Mouse (Mus musculus) embryonic facial prominence, embryonic 11.5 days (tissue): ENCODE results near the gene Ric8b. TPM values are rescaled to one million over a fixed set of nuclear protein-coding genes. Genes with fewer than 3 reads are reported as not detected.

Experiments
- ATAC-seq: fragments of 200-750 bp; cut with Nextera tagmentation; replicated peaks from 2 replicates; pipeline ENCODE4 v1.8.0; 2017; ENCODE audit warnings: low read depth; ENCODE audit not compliant: insufficient number of reproducible peaks, low FRiP score, low TSS enrichment
- DNase-seq: peaks from one replicate; pipeline ENCODE4 v3.0.0-alpha.2; 2015; ENCODE audit warnings: low spot score
- H3K27ac ChIP-seq: fragments of 300-500 bp; sonication (generic); replicated peaks from 2 replicates; pipeline ENCODE4 v1.5.1; 2014; ENCODE audit warnings: mild to moderate bottlenecking, low read depth, low read length, control low read depth
- H3K27me3 ChIP-seq: fragments of 300-500 bp; sonication (generic); 2 replicates; pipeline ENCODE4 v1.6.1; 2014; ENCODE audit warnings: mild to moderate bottlenecking, low read length, moderate library complexity, mixed read lengths; ENCODE audit not compliant: control insufficient read depth, insufficient read depth
- H3K36me3 ChIP-seq: fragments of 300-500 bp; sonication (generic); replicated peaks from 2 replicates; pipeline ENCODE4 v1.6.1; 2014; ENCODE audit warnings: low read depth, mild to moderate bottlenecking, low read length, moderate library complexity, mixed read lengths; ENCODE audit not compliant: control insufficient read depth, insufficient read depth
- H3K4me1 ChIP-seq: fragments of 300-500 bp; sonication (generic); 2 replicates; pipeline ENCODE4 v1.6.1; 2014; ENCODE audit warnings: low read length, mixed read lengths; ENCODE audit not compliant: control insufficient read depth, insufficient read depth
- H3K4me2 ChIP-seq: fragments of 300-500 bp; sonication (generic); 2 replicates; pipeline ENCODE4 v1.6.1; 2014; ENCODE audit warnings: low read depth, mild to moderate bottlenecking, control low read depth, low read length, moderate library complexity
- H3K4me3 ChIP-seq: fragments of 300-500 bp; sonication (generic); 2 replicates; pipeline ENCODE4 v1.5.1; 2014; ENCODE audit warnings: low read depth, low read length, control low read depth
- H3K9ac ChIP-seq: fragments of 300-500 bp; sonication (generic); replicated peaks from 2 replicates; pipeline ENCODE4 v1.6.1; 2014; ENCODE audit warnings: mild to moderate bottlenecking, control low read depth, low read length
- H3K9me3 ChIP-seq: fragments of 300-500 bp; sonication (generic); replicated peaks from 2 replicates; pipeline ENCODE4 v1.6.1; 2016; ENCODE audit warnings: mild to moderate bottlenecking, low read length, inconsistent platforms, mixed read lengths; ENCODE audit not compliant: control insufficient read depth
- WGBS: fragments of 180-500 bp; shearing (Covaris S2); extraction: QIAGEN DNeasy Blood & Tissue Kit; methylation state at CpG from one replicate; pipeline ENCODE4 v1.1.7; 2014; 5-methylcytosine and 5-hydroxymethylcytosine counted together
- polyA plus RNA-seq: library from polyadenylated mRNA; unstranded; fragments of >200 nt; fragmentation: Nextera tagmentation; extraction: Ambion mirVana; gene quantifications from 2 replicates; pipeline ENCODE4 v1.2.1, GENCODE M21; 2014

Ric8b gene
- polyA plus RNA-seq, 1 experiment from 2014 or later = 26.3 TPM

- H3K27me3 ChIP-seq = no peaks in the 10 kb centered on the region
- no peaks in the 10 kb centered on the region for H3K9me3 ChIP-seq
- no peak for ATAC-seq
- H3K36me3 ChIP-seq = no peaks in the 10 kb centered on the region
- no peak overlapping the region for H3K27ac ChIP-seq
- WGBS = 81% methylated on average over 14 of the region's 14 CpGs
- DNase-seq = no peak
- H3K9ac ChIP-seq = no peak overlapping the region
- no peaks in the 10 kb centered on the region for H3K4me1 ChIP-seq
- H3K4me3 ChIP-seq = no peak overlapping the region
- H3K4me2 ChIP-seq = no peak overlapping the region
These were observed 20.8 kb downstream of the Ric8b start for GRCm38 (mm10) chr10:84938094-84938820.

- H3K4me3 ChIP-seq = no peak overlapping the region
- no peak overlapping the region for H3K27ac ChIP-seq
- no peak overlapping the region for H3K9ac ChIP-seq
- H3K4me1 ChIP-seq = no peaks in the 10 kb centered on the region
- H3K9me3 ChIP-seq = no peaks in the 10 kb centered on the region
- WGBS = 88% methylated on average over 5 of the region's 5 CpGs
- H3K36me3 ChIP-seq = no peaks in the 10 kb centered on the region
- no peak overlapping the region for H3K4me2 ChIP-seq
- H3K27me3 ChIP-seq = no peaks in the 10 kb centered on the region
- DNase-seq = no peak
- ATAC-seq = no peak
These were observed 21.5 kb downstream of the Ric8b start for GRCm38 (mm10) chr10:84938886-84939285.

DNA sequence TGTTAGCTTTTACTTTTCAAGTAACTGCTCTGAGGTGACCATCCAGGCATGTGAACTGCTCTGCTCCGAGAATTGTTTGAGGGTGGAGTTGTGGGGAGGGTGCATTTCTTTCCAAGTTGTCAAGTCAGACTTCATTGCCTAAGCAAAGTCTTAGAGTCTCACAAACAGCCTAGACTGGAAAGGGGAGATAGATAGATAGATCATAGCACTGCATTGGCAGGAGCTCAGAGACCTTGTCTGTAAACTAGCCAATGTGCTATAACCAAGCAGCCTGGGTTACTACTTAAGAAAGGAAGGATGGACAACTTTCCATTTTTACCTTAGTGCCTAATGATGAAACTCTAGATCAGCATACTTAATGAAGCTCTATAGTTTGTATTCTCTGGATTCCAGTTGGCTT is 22.9 kb downstream of the Ric8b start:
- Histone ChIP-seq H3K4me1 (no peaks in the 10 kb centered on the region), H3K9ac (no peak overlapping the region), H3K9me3 (no peaks in the 10 kb centered on the region), H3K36me3 (no peaks in the 10 kb centered on the region), H3K4me3 (no peak overlapping the region), H3K27me3 (no peaks in the 10 kb centered on the region), H3K27ac (no peak overlapping the region), H3K4me2 (no peak overlapping the region)
- 79% methylated on average over 1 of the region's 1 CpGs for WGBS
- DNase-seq = no peak
- no peak for ATAC-seq

- no peaks in the 10 kb centered on the region for H3K4me1 ChIP-seq
- no peaks in the 10 kb centered on the region; the same call in 1 of the 2 replicates for H3K36me3 ChIP-seq
- no peaks in the 10 kb centered on the region for H3K9me3 ChIP-seq
- no peak overlapping the region for H3K9ac ChIP-seq
- 89% methylated on average over 3 of the region's 3 CpGs for WGBS
- no peaks in the 10 kb centered on the region for H3K27me3 ChIP-seq
- no peak overlapping the region for H3K27ac ChIP-seq
- no peak overlapping the region for H3K4me3 ChIP-seq
- H3K4me2 ChIP-seq = no peak overlapping the region
- ATAC-seq (no peak), DNase-seq (no peak)
These were observed 28.3 kb downstream of the Ric8b start for GRCm38 (mm10) chr10:84945692-84946091.

GRCm38 (mm10) chr10:84948970-84949683 is 31.7 kb downstream of the Ric8b start:
- no peak for DNase-seq

GRCm38 (mm10) chr10:84949684-84950010 is 32.2 kb downstream of the Ric8b start:
- H3K4me3 ChIP-seq = no peak overlapping the region
- no peaks in the 10 kb centered on the region for H3K9me3 ChIP-seq
- WGBS = 88% methylated on average over 3 of the region's 3 CpGs
- no peak overlapping the region for H3K9ac ChIP-seq
- no peak overlapping the region for H3K27ac ChIP-seq
- ATAC-seq = no peak
- no peaks in the 10 kb centered on the region for H3K27me3 ChIP-seq
- H3K4me1 ChIP-seq = no peaks in the 10 kb centered on the region
- DNase-seq = no peak
- H3K36me3 ChIP-seq = no peaks in the 10 kb centered on the region; the same call in 1 of the 2 replicates
- H3K4me2 ChIP-seq = no peak overlapping the region

More at GRCm38 (mm10) chr10:84948970-84949683, 31.7 kb downstream of the Ric8b start:
- Histone ChIP-seq H3K4me3 (no peak overlapping the region), H3K36me3 (no peaks in the 10 kb centered on the region; the same call in 1 of the 2 replicates), H3K4me1 (no peaks in the 10 kb centered on the region), H3K4me2 (no peak overlapping the region), H3K9ac (no peak overlapping the region), H3K9me3 (no peaks in the 10 kb centered on the region), H3K27me3 (no peaks in the 10 kb centered on the region), H3K27ac (no peak overlapping the region)
- WGBS = 75% methylated on average over 8 of the region's 8 CpGs
- ATAC-seq = no peak

GRCm38 (mm10) chr10:84950384-84950783 is 33.0 kb downstream of the Ric8b start:
- DNase-seq (no peak), ATAC-seq (no peak)
- Histone ChIP-seq H3K4me2 (no peak overlapping the region), H3K36me3 (no peaks in the 10 kb centered on the region; the same call in 1 of the 2 replicates), H3K27me3 (no peaks in the 10 kb centered on the region), H3K9me3 (no peaks in the 10 kb centered on the region), H3K27ac (no peak overlapping the region), H3K9ac (no peak overlapping the region), H3K4me1 (no peaks in the 10 kb centered on the region), H3K4me3 (no peak overlapping the region)
- 78% methylated on average over 4 of the region's 4 CpGs for whole genome bisulfite sequencing

DNA sequence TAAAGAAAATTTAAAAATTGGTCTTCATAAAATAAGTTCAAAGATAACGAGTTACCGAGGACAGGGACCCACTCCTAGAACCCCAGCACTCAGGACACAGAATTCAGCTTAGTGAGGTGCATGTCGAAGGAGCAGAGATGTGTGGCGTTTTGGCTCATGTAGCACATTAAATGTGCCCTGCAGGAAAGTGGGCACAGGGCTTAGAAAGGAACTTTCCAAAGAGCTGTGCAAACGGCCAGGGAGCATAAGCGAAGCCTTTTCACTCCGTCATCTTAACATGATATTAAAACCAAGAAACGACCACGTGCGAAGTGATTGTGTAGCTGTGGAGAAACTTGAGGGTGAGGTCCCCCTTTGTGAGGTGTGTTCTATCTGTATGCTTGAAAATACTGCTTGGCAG is 36.8 kb downstream of the Ric8b start:
- no peaks in the 10 kb centered on the region for H3K9me3 ChIP-seq
- ATAC-seq (no peak), DNase-seq (no peak)
- H3K9ac ChIP-seq = no peak overlapping the region
- H3K4me2 ChIP-seq = no peak overlapping the region
- H3K4me3 ChIP-seq = no peak overlapping the region
- H3K4me1 ChIP-seq = no peaks in the 10 kb centered on the region
- H3K27me3 ChIP-seq = no peaks in the 10 kb centered on the region
- no peak overlapping the region for H3K27ac ChIP-seq
- WGBS = 91% methylated on average over 10 of the region's 10 CpGs
- no peaks in the 10 kb centered on the region; the same call in 1 of the 2 replicates for H3K36me3 ChIP-seq
